Mouse (Mus musculus): Measurements from ENCODE around the gene Gm813.

Gene Gm813

GRCm38 (mm10) chr16:58607101-58607500 lies 9.7 kb downstream of the Gm813 start:
- DNase-seq (ENCODE audit: low read depth, low spot score) = no peak

GRCm38 (mm10) chr16:58604680-58605079 lies 12.1 kb downstream of the Gm813 start:
- no peak for DNase-seq (ENCODE audit: low read depth, low spot score)

- DNase-seq (ENCODE audit: low read depth, low spot score) = no peak
Measured at GRCm38 (mm10) chr16:58603831-58604230, 12.9 kb downstream of the Gm813 start.

- no peak for DNase-seq (ENCODE audit: low read depth, low spot score)
Measured at GRCm38 (mm10) chr16:58600846-58601245, 15.9 kb downstream of the Gm813 start.

- DNase-seq (ENCODE audit: low read depth, low spot score) = no peak
Measured at GRCm38 (mm10) chr16:58591299-58591698, 25.5 kb downstream of the Gm813 start.

GRCm38 (mm10) chr16:58589444-58589843 lies 27.3 kb downstream of the Gm813 start:
- no peak for DNase-seq (ENCODE audit: low read depth, low spot score)

- no peak for DNase-seq (ENCODE audit: low read depth, low spot score)
Measured at GRCm38 (mm10) chr16:58573949-58574722, 42.6 kb downstream of the Gm813 start.

- no peak for DNase-seq (ENCODE audit: low read depth, low spot score)
Measured at GRCm38 (mm10) chr16:58570694-58571264, 46.0 kb downstream of the Gm813 start.
